Mouse (Mus musculus) MEL (cell line): ENCODE measurements at regions not wholly inside any gene's neighbourhood (a gene's known extent, or its start where the extent isn't known, plus 50 kb on each side); places are given as distances from the start of the nearest gene placed in this dataset.

ENCODE experiments used
- CHD1 ChIP-seq: IDR thresholded peaks from 2 replicates; pipeline ENCODE4 v1.6.1; 2012; ENCODE audit warnings: low read depth, mild to moderate bottlenecking, inconsistent platforms, low read length, improper control_type of control experiment
- CTCF ChIP-seq, 3 experiments: IDR thresholded peaks in 2 of 3; conservative IDR thresholded peaks in 1 of 3; 2 replicates each; pipeline ENCODE4 v1.5.1; 2011 to 2012; ENCODE audit warnings: low read length in 3 of 3, low read depth in 2 of 3, mild to moderate bottlenecking in 2 of 3, improper control_type of control experiment in 1 of 3, inconsistent platforms in 1 of 3, mixed read lengths in 1 of 3, moderate library complexity in 1 of 3; ENCODE audit not compliant: control insufficient read depth in 1 of 3, insufficient read depth in 1 of 3, poor library complexity in 1 of 3, severe bottlenecking in 1 of 3
- E2F4 ChIP-seq: IDR thresholded peaks from 2 replicates; pipeline ENCODE4 v1.6.1; 2011; ENCODE audit warnings: low read depth, low read length, improper control_type of control experiment, borderline replicate concordance
- EP300 ChIP-seq, 2 experiments: IDR thresholded peaks; 2 replicates each; pipeline ENCODE4 v1.6.1; 2011; ENCODE audit warnings: improper control_type of control experiment in 2 of 2, low read length in 2 of 2, low read depth in 1 of 2, mild to moderate bottlenecking in 1 of 2
- MAFK ChIP-seq: IDR thresholded peaks from 2 replicates; pipeline ENCODE4 v1.6.1; 2011; ENCODE audit warnings: low read depth, mild to moderate bottlenecking, low read length, improper control_type of control experiment, borderline replicate concordance
- POLR2A ChIP-seq, 2 experiments: IDR thresholded peaks; 2 replicates each; pipeline ENCODE4 v1.6.1; 2011 to 2012; ENCODE audit warnings: low read length in 2 of 2, mild to moderate bottlenecking in 2 of 2, control low read depth in 1 of 2, improper control_type of control experiment in 1 of 2, low read depth in 1 of 2, moderate library complexity in 1 of 2; ENCODE audit not compliant: control insufficient read depth in 1 of 2, insufficient read depth in 1 of 2, poor library complexity in 1 of 2
- POLR2AphosphoS2 ChIP-seq: IDR thresholded peaks from 2 replicates; pipeline ENCODE4 v1.6.1; 2011; ENCODE audit warnings: low read length, improper control_type of control experiment
- TBP ChIP-seq: IDR thresholded peaks from 2 replicates; pipeline ENCODE4 v1.8.0; 2011; ENCODE audit warnings: low read depth, low read length, improper control_type of control experiment
- TCF12 ChIP-seq: IDR thresholded peaks from 2 replicates; pipeline ENCODE4 v1.6.1; 2014; ENCODE audit warnings: low read depth, mild to moderate bottlenecking, inconsistent platforms, low read length, improper control_type of control experiment, moderate library complexity

DNA sequence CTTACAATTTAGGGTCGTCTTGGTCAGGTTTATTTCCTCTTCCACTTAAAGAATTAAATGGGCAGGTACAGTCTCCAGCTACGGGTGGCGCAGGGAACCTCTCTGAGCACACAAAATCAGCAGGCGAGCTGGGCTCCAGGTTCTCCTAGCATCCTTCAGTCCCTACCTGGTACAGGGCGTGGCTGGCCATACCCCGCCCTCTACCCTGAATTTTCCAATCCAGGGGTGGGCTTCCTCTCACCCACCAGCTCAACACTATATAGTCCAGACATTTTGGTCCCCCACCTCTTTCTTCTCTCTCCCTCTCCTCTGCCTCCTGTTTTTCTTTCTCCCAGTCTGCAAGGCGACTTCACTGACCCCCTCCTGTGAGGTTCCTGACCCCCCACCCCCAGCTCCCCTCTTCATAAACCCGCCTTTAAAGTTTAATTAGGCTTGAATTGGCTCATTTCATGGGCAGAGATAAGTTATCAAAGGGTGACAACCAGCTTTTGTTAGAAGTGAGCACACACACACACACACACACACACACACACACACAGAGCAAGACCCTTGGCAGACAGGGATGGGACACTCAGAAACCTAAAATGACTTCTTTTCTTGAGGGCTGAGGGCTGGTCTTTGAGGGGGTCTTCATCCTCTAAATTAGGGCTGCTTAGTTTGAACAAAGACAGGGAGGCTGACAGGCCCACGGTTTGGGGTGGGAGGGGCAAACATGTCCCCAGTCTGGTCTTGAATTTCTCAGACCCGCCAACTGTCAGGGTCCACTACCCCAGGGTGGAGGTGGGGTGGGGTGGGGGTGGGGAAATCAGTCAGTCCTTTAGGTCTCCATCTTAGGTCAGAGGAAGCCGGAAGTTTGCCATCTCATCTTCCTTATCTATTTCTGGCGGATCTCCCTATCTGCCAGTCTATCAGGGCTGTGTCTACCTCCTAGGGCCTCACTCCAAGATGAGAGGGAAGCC, 119.3 kb downstream of the Gm10131 start:
- no peak for TF ChIP-seq TBP
- no peak for TF ChIP-seq CTCF (IDR thresholded peaks at IDR 0.05 in 2 of 3, conservative IDR thresholded peaks at IDR 0.05 in 1 of 3; ENCODE audit: control insufficient read depth in 1 of 3, insufficient read depth in 1 of 3, low read depth in 2 of 3, low read length in 3 of 3, poor library complexity in 1 of 3, severe bottlenecking in 1 of 3)
- no peak for TF ChIP-seq POLR2A (IDR thresholded peaks at IDR 0.05; ENCODE audit: control insufficient read depth in 1 of 2, insufficient read depth in 1 of 2, low read depth in 1 of 2, low read length in 2 of 2, poor library complexity in 1 of 2)
- TF ChIP-seq TCF12 = no peak
- TF ChIP-seq POLR2AphosphoS2 = no peak
- TF ChIP-seq MAFK = no peak
- TF ChIP-seq EP300 (IDR thresholded peaks at IDR 0.05; ENCODE audit: low read depth in 1 of 2, low read length in 2 of 2) = no peak
- no peak for TF ChIP-seq E2F4
- TF ChIP-seq CHD1 = no peak
